Mouse (Mus musculus): Measurements from ENCODE around the gene Tram2.

GRCm38 (mm10) chr1:21077191-21077590 lies 1.8 kb downstream of the Tram2 start:
- TF ChIP-seq CTCF (IDR thresholded peaks at IDR 0.05) (no peak), EP300 (IDR thresholded peaks at IDR 0.05; ENCODE audit: insufficient read depth, low read depth, low read length) (no peak)
